Mouse (Mus musculus): ENCODE data around the gene Galc. TPM values are rescaled to one million over a fixed set of nuclear protein-coding genes. Genes with fewer than 3 reads are reported as not detected.

The Galc gene
- total and polyA plus RNA-seq, 3 experiments, result not detected

- no peak overlapping the region for H3K27ac ChIP-seq (ENCODE audit: control insufficient read depth, low read depth, low read length)
- DNase-seq (ENCODE audit: low read depth, low spot score), result no peak
- H3K4me3 ChIP-seq (ENCODE audit: control insufficient read depth in 1 of 2, insufficient read depth in 1 of 2, low read depth in 2 of 2, low read length in 2 of 2), result no peak overlapping the region
- H3K79me2 ChIP-seq (ENCODE audit: control insufficient read depth, insufficient read depth, low read length, poor library complexity), result no peaks in the 10 kb centered on the region
- no peaks in the 10 kb centered on the region for H3K27me3 ChIP-seq (ENCODE audit: control insufficient read depth in 1 of 2, insufficient read depth in 2 of 2, low read length in 2 of 2)
- H3K9ac ChIP-seq (ENCODE audit: control insufficient read depth, low read depth, low read length, poor library complexity, severe bottlenecking), result no peak overlapping the region
- H3K36me3 ChIP-seq (ENCODE audit: control insufficient read depth in 1 of 2, insufficient read depth in 2 of 2, low read length in 2 of 2), result no peaks in the 10 kb centered on the region
- H3K9me3 ChIP-seq (replicated peaks; ENCODE audit: insufficient read depth, low read length), result no peaks in the 10 kb centered on the region
- no peaks in the 10 kb centered on the region for H3K4me1 ChIP-seq (ENCODE audit: control insufficient read depth in 1 of 2, insufficient read depth in 2 of 2, low read length in 2 of 2)
- TF ChIP-seq BHLHE40 (IDR thresholded peaks at IDR 0.05; ENCODE audit: borderline replicate concordance, low read depth, low read length), result no peak
- TF ChIP-seq CTCF (IDR thresholded peaks at IDR 0.05 in 2 of 3, conservative IDR thresholded peaks at IDR 0.05 in 1 of 3; ENCODE audit: control insufficient read depth in 1 of 3, insufficient read depth in 1 of 3, low read depth in 2 of 3, low read length in 3 of 3, poor library complexity in 1 of 3, severe bottlenecking in 1 of 3), result no peak
- TF ChIP-seq SIN3A (IDR thresholded peaks at IDR 0.05; ENCODE audit: low read length), result no peak
- no peak for TF ChIP-seq EP300 (IDR thresholded peaks at IDR 0.05; ENCODE audit: low read depth in 1 of 2, low read length in 2 of 2)
- TF ChIP-seq NELFE (IDR thresholded peaks at IDR 0.05; ENCODE audit: low read depth, low read length), result no peak
- no peak for TF ChIP-seq ELF1 (IDR thresholded peaks at IDR 0.05; ENCODE audit: low read depth, low read length)
- TF ChIP-seq ETS1 (IDR thresholded peaks at IDR 0.05; ENCODE audit: low read depth, low read length), result no peak
- no peak for TF ChIP-seq TBP (IDR thresholded peaks at IDR 0.05; ENCODE audit: low read depth, low read length)
- TF ChIP-seq USF2 (IDR thresholded peaks at IDR 0.05; ENCODE audit: borderline replicate concordance in 1 of 2, insufficient read depth in 1 of 2, low read depth in 1 of 2, low read length in 2 of 2), result no peak
- TF ChIP-seq NRF1 (IDR thresholded peaks at IDR 0.05; ENCODE audit: insufficient read depth, low read depth, low read length, poor library complexity, severe bottlenecking), result no peak
- TF ChIP-seq TAL1 (IDR thresholded peaks at IDR 0.05; ENCODE audit: low read length), result no peak
- no peak for TF ChIP-seq MAZ (IDR thresholded peaks at IDR 0.05; ENCODE audit: low read depth, low read length)
- no peak for TF ChIP-seq MXI1 (IDR thresholded peaks at IDR 0.05; ENCODE audit: low read depth, low read length)
- TF ChIP-seq MYC (IDR thresholded peaks at IDR 0.05; ENCODE audit: low read depth, low read length), result no peak
- no peak for TF ChIP-seq SMC3 (IDR thresholded peaks at IDR 0.05; ENCODE audit: low read depth, low read length)
These were observed 69.1 kb downstream of the Galc start for GRCm38 (mm10) chr12:98190201-98190600.

DNA sequence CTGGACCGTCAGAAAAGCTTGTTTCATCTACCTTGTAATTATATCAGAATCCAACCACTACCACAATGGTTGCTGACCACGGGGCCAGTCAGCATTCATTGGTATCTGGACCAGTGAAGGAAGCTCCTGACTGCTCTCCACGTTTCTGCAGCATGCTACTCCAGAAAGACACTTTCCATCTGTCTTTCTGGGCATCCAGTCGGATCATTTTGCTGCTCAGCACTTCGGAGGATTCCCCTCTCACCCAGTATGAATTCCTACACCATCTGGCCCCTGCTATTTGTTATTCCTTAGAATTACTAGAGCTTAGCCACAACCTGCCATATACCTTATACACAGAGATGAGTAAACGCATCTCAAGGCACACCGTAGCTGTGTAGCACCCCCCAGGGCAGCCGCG is 70.2 kb downstream of the Galc start:
- H3K4me3 ChIP-seq (ENCODE audit: control insufficient read depth in 1 of 2, insufficient read depth in 1 of 2, low read depth in 2 of 2, low read length in 2 of 2), result no peak overlapping the region
- H3K79me2 ChIP-seq (ENCODE audit: control insufficient read depth, insufficient read depth, low read length, poor library complexity), result no peaks in the 10 kb centered on the region
- no peaks in the 10 kb centered on the region for H3K4me1 ChIP-seq (ENCODE audit: control insufficient read depth in 1 of 2, insufficient read depth in 2 of 2, low read length in 2 of 2)
- H3K27ac ChIP-seq (ENCODE audit: control insufficient read depth, low read depth, low read length), result no peak overlapping the region
- DNase-seq (ENCODE audit: low read depth, low spot score), result no peak
- no peaks in the 10 kb centered on the region for H3K27me3 ChIP-seq (ENCODE audit: control insufficient read depth in 1 of 2, insufficient read depth in 2 of 2, low read length in 2 of 2)
- H3K36me3 ChIP-seq (ENCODE audit: control insufficient read depth in 1 of 2, insufficient read depth in 2 of 2, low read length in 2 of 2), result no peaks in the 10 kb centered on the region
- no peaks in the 10 kb centered on the region for H3K9me3 ChIP-seq (replicated peaks; ENCODE audit: insufficient read depth, low read length)
- TF ChIP-seq NELFE (IDR thresholded peaks at IDR 0.05; ENCODE audit: low read depth, low read length) (no peak), SIN3A (IDR thresholded peaks at IDR 0.05; ENCODE audit: low read length) (no peak)
- H3K9ac ChIP-seq (ENCODE audit: control insufficient read depth, low read depth, low read length, poor library complexity, severe bottlenecking), result no peak overlapping the region

Data from MEL (cell line).